Mouse (Mus musculus) brown adipose tissue, adult 24 weeks (tissue): Measurements from ENCODE around the gene Ston2. TPM values are rescaled to one million over a fixed set of nuclear protein-coding genes. Genes with fewer than 3 reads are reported as not detected.
"Not testable (repeated sequence)": the region's sequence is repeated elsewhere in the genome, so short reads cannot be mapped to it uniquely, and the experiment has no call there.

Experiments used
- H3K27ac ChIP-seq: fragments of 200-500 bp; replicated peaks from 2 replicates; pipeline ENCODE4 v1.5.1; 2012; ENCODE audit warnings: low read depth, mild to moderate bottlenecking, low read length
- H3K4me1 ChIP-seq: fragments of 200-500 bp; 2 replicates; pipeline ENCODE4 v1.6.1; 2012; ENCODE audit warnings: low read length, mixed read lengths; ENCODE audit not compliant: control insufficient read depth, insufficient read depth, insufficient read length
- H3K4me3 ChIP-seq: fragments of 200-500 bp; 2 replicates; pipeline ENCODE4 v1.5.1; 2012; ENCODE audit warnings: low read depth, mild to moderate bottlenecking, low read length, moderate library complexity; ENCODE audit not compliant: insufficient read depth
- polyA plus RNA-seq: library from polyadenylated mRNA; stranded (reverse); fragments of >200 nt; gene quantifications from 2 replicates; pipeline ENCODE4 v1.2.4, GENCODE M21; 2012; ENCODE audit not compliant: missing spikeins, insufficient read depth, insufficient read length

Gene Ston2
- polyA plus RNA-seq, 1 experiment, result 2.1 TPM

GRCm38 (mm10) chr12:91748241-91748865 is 39.8 kb downstream of the Ston2 start:
- H3K4me3 ChIP-seq, result no peak overlapping the region
- H3K27ac ChIP-seq, result no peak overlapping the region
- no peaks in the 10 kb centered on the region for H3K4me1 ChIP-seq

- not testable (repeated sequence) for H3K27ac ChIP-seq, H3K4me1 ChIP-seq
Observed at GRCm38 (mm10) chr12:91746839-91747238, 41.3 kb downstream of the Ston2 start.

GRCm38 (mm10) chr12:91745758-91746290 is 42.4 kb downstream of the Ston2 start:
- Histone ChIP-seq H3K4me3 (no peak overlapping the region), H3K4me1 (no peaks in the 10 kb centered on the region), H3K27ac (no peak overlapping the region)

More at GRCm38 (mm10) chr12:91746839-91747238, 41.3 kb downstream of the Ston2 start:
- H3K4me3 ChIP-seq, result not testable (repeated sequence)

GRCm38 (mm10) chr12:91744091-91744490 is 44.1 kb downstream of the Ston2 start:
- Histone ChIP-seq H3K27ac (no peak overlapping the region), H3K4me3 (no peak overlapping the region), H3K4me1 (no peaks in the 10 kb centered on the region)

GRCm38 (mm10) chr12:91742916-91743315 is 45.3 kb downstream of the Ston2 start:
- H3K4me1 ChIP-seq, result no peaks in the 10 kb centered on the region

GRCm38 (mm10) chr12:91738381-91738780 is 49.8 kb downstream of the Ston2 start:
- H3K4me1 ChIP-seq, result no peaks in the 10 kb centered on the region
- no peak overlapping the region for H3K27ac ChIP-seq
- no peak overlapping the region for H3K4me3 ChIP-seq

More at GRCm38 (mm10) chr12:91742916-91743315, 45.3 kb downstream of the Ston2 start:
- Histone ChIP-seq H3K27ac (no peak overlapping the region), H3K4me3 (no peak overlapping the region)

- no peak overlapping the region; the same call in 1 of the 2 replicates for H3K27ac ChIP-seq
- no peak overlapping the region for H3K4me3 ChIP-seq
Observed at GRCm38 (mm10) chr12:91736221-91736980, 51.8 kb downstream of the Ston2 start.

GRCm38 (mm10) chr12:91734246-91735027 is 53.8 kb downstream of the Ston2 start:
- no peak overlapping the region for H3K27ac ChIP-seq
- H3K4me1 ChIP-seq, result no peaks in the 10 kb centered on the region

More at GRCm38 (mm10) chr12:91736221-91736980, 51.8 kb downstream of the Ston2 start:
- H3K4me1 ChIP-seq, result no peaks in the 10 kb centered on the region

GRCm38 (mm10) chr12:91732729-91733448 is 55.3 kb downstream of the Ston2 start:
- H3K4me3 ChIP-seq, result no peak overlapping the region
- no peaks in the 10 kb centered on the region for H3K4me1 ChIP-seq
- no peak overlapping the region for H3K27ac ChIP-seq

More at GRCm38 (mm10) chr12:91734246-91735027, 53.8 kb downstream of the Ston2 start:
- no peak overlapping the region for H3K4me3 ChIP-seq

GRCm38 (mm10) chr12:91726202-91726601 is 62.0 kb downstream of the Ston2 start:
- H3K27ac ChIP-seq, result no peak overlapping the region
- H3K4me1 ChIP-seq, result no peaks in the 10 kb centered on the region

GRCm38 (mm10) chr12:91723912-91724311 is 64.3 kb downstream of the Ston2 start:
- Histone ChIP-seq H3K4me1 (no peaks in the 10 kb centered on the region), H3K4me3 (no peak overlapping the region), H3K27ac (no peak overlapping the region)

More at GRCm38 (mm10) chr12:91726202-91726601, 62.0 kb downstream of the Ston2 start:
- no peak overlapping the region for H3K4me3 ChIP-seq

GRCm38 (mm10) chr12:91719134-91719533 is 69.1 kb downstream of the Ston2 start:
- Histone ChIP-seq H3K4me3 (no peak overlapping the region), H3K4me1 (no peaks in the 10 kb centered on the region), H3K27ac (no peak overlapping the region)

- Histone ChIP-seq H3K4me1 (0 out of 2 replicates have a peak, but pooled peaks cover 3% of the 10 kb centered on the region), H3K4me3 (no peak overlapping the region), H3K27ac (no peak overlapping the region)
Observed at GRCm38 (mm10) chr12:91715686-91716085, 72.5 kb downstream of the Ston2 start.

- no peak overlapping the region for H3K27ac ChIP-seq
- 0 out of 2 replicates have a peak, but pooled peaks cover 3% of the 10 kb centered on the region for H3K4me1 ChIP-seq
- H3K4me3 ChIP-seq, result no peak overlapping the region
Observed at GRCm38 (mm10) chr12:91713358-91713757, 74.8 kb downstream of the Ston2 start.
